Mouse (Mus musculus): ENCODE data around the gene Kifc3. TPM values are rescaled to one million over a fixed set of nuclear protein-coding genes. Genes with fewer than 3 reads are reported as not detected.

Kifc3 gene
- total and polyA plus RNA-seq, 2 experiments, result 6.8 to 28.3 TPM

DNA sequence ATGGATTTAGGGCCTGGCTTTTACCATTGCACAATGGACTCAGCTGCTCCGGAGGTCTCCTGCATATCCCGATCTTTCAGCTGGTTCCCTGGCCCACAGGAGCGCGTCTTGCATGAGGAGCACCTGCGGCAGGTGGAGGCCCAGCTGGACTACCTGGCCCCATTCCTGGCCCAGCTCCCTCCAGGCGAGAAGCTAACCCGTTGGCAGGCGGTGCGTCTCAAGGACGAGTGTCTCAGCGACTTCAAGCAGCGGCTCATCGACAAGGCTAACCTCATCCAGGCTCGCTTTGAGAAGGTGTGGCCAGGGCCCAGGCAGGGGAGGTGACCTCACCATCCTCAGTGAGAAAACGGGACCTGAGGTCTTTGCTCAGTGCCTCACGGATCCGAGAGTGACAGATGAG lies 126.5 kb downstream of the Kifc3 start:
- no peak for DNase-seq (ENCODE audit: extremely low read depth, low read depth, low spot score)
- no peaks in the 10 kb centered on the region for H3K27me3 ChIP-seq (ENCODE audit: control insufficient read depth, insufficient read depth, low read length)

GRCm38 (mm10) chr8:95075504-95075903 lies 127.1 kb downstream of the Kifc3 start:
- Histone ChIP-seq H3K27me3 (ENCODE audit: control insufficient read depth, insufficient read depth, low read length) (no peaks in the 10 kb centered on the region), H3K36me3 (ENCODE audit: control insufficient read depth, insufficient read depth, low read length) (no peaks in the 10 kb centered on the region), H3K79me2 (ENCODE audit: control insufficient read depth, insufficient read depth, low read length) (no peaks in the 10 kb centered on the region), H3K4me1 (ENCODE audit: control insufficient read depth, insufficient read depth, low read length) (no peaks in the 10 kb centered on the region), H3K27ac (replicated peaks; ENCODE audit: insufficient read depth, low read depth, low read length) (no peak overlapping the region), H3K4me3 (ENCODE audit: insufficient read depth, low read depth, low read length) (no peak overlapping the region), H3K9ac (ENCODE audit: low read depth, low read length) (no peak overlapping the region)
- TF ChIP-seq CTCF (IDR thresholded peaks at IDR 0.05; ENCODE audit: low read depth, low read length) (no peak), POLR2A (IDR thresholded peaks at IDR 0.05; ENCODE audit: extremely low read depth, insufficient read depth, low read length) (no peak)
- 65% methylated on average over 3 of the region's 3 CpGs for WGBS
- no peak for DNase-seq (ENCODE audit: extremely low read depth, low read depth, low spot score)

More for the DNA sequence above, 126.5 kb downstream of the Kifc3 start:
- no peak overlapping the region for H3K4me3 ChIP-seq (ENCODE audit: insufficient read depth, low read depth, low read length)
- H3K4me1 ChIP-seq (ENCODE audit: control insufficient read depth, insufficient read depth, low read length), result no peaks in the 10 kb centered on the region
- no peaks in the 10 kb centered on the region for H3K79me2 ChIP-seq (ENCODE audit: control insufficient read depth, insufficient read depth, low read length)
- no peak for TF ChIP-seq POLR2A (IDR thresholded peaks at IDR 0.05; ENCODE audit: extremely low read depth, insufficient read depth, low read length)
- no peak for TF ChIP-seq CTCF (IDR thresholded peaks at IDR 0.05; ENCODE audit: low read depth, low read length)
- WGBS, result 81% methylated on average over 17 of the region's 17 CpGs
- no peak overlapping the region for H3K27ac ChIP-seq (replicated peaks; ENCODE audit: insufficient read depth, low read depth, low read length)
- no peak overlapping the region for H3K9ac ChIP-seq (ENCODE audit: low read depth, low read length)
- no peaks in the 10 kb centered on the region for H3K36me3 ChIP-seq (ENCODE audit: control insufficient read depth, insufficient read depth, low read length)

DNA sequence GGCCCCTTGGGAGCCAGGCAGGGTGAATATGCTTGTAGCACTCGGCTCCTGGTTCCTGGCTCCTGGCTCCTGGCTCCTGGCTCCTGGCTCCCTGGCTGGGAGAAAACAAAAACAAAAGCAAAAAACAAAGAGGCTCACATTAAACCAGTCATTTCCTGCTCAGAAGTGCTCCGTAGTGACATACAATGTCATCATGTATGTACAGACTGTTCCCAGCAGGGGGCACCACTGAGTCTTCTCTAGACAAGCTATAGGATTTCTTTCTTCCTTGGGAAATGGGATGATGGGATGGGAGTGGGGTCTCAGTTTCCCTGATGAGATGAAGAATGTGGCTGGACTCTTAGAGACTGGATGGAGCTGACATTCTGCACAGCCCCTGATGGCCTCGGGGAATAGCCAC lies 135.0 kb downstream of the Kifc3 start:
- no peaks in the 10 kb centered on the region for H3K36me3 ChIP-seq (ENCODE audit: control insufficient read depth, insufficient read depth, low read length)

GRCm38 (mm10) chr8:95064531-95064930 lies 138.1 kb downstream of the Kifc3 start:
- H3K79me2 ChIP-seq (ENCODE audit: control insufficient read depth, insufficient read depth, low read length), result no peaks in the 10 kb centered on the region
- H3K27me3 ChIP-seq (ENCODE audit: control insufficient read depth, insufficient read depth, low read length), result no peaks in the 10 kb centered on the region
- no peak overlapping the region for H3K9ac ChIP-seq (ENCODE audit: low read depth, low read length)
- TF ChIP-seq CTCF (IDR thresholded peaks at IDR 0.05; ENCODE audit: low read depth, low read length) (no peak), POLR2A (IDR thresholded peaks at IDR 0.05; ENCODE audit: extremely low read depth, insufficient read depth, low read length) (no peak)
- no peaks in the 10 kb centered on the region for H3K4me1 ChIP-seq (ENCODE audit: control insufficient read depth, insufficient read depth, low read length)
- DNase-seq (ENCODE audit: extremely low read depth, low read depth, low spot score), result no peak
- WGBS, result 93% methylated on average over 2 of the region's 2 CpGs
- no peak overlapping the region for H3K27ac ChIP-seq (replicated peaks; ENCODE audit: insufficient read depth, low read depth, low read length)
- no peaks in the 10 kb centered on the region for H3K36me3 ChIP-seq (ENCODE audit: control insufficient read depth, insufficient read depth, low read length)
- H3K4me3 ChIP-seq (ENCODE audit: insufficient read depth, low read depth, low read length), result no peak overlapping the region

More for the DNA sequence above, 135.0 kb downstream of the Kifc3 start:
- Histone ChIP-seq H3K27ac (replicated peaks; ENCODE audit: insufficient read depth, low read depth, low read length) (no peak overlapping the region), H3K9ac (ENCODE audit: low read depth, low read length) (no peak overlapping the region), H3K27me3 (ENCODE audit: control insufficient read depth, insufficient read depth, low read length) (no peaks in the 10 kb centered on the region), H3K4me1 (ENCODE audit: control insufficient read depth, insufficient read depth, low read length) (no peaks in the 10 kb centered on the region), H3K79me2 (ENCODE audit: control insufficient read depth, insufficient read depth, low read length) (no peaks in the 10 kb centered on the region), H3K4me3 (ENCODE audit: insufficient read depth, low read depth, low read length) (no peak overlapping the region)
- no peak for TF ChIP-seq POLR2A (IDR thresholded peaks at IDR 0.05; ENCODE audit: extremely low read depth, insufficient read depth, low read length)
- TF ChIP-seq CTCF (IDR thresholded peaks at IDR 0.05; ENCODE audit: low read depth, low read length), result peak; percentile 41
- WGBS, result 52% methylated on average over 3 of the region's 3 CpGs
- peak; percentile 48 for DNase-seq (ENCODE audit: extremely low read depth, low read depth, low spot score)

- Histone ChIP-seq H3K4me3 (ENCODE audit: insufficient read depth, low read depth, low read length) (no peak overlapping the region), H3K4me1 (ENCODE audit: control insufficient read depth, insufficient read depth, low read length) (no peaks in the 10 kb centered on the region), H3K79me2 (ENCODE audit: control insufficient read depth, insufficient read depth, low read length) (no peaks in the 10 kb centered on the region), H3K9ac (ENCODE audit: low read depth, low read length) (no peak overlapping the region), H3K36me3 (ENCODE audit: control insufficient read depth, insufficient read depth, low read length) (no peaks in the 10 kb centered on the region), H3K27ac (replicated peaks; ENCODE audit: insufficient read depth, low read depth, low read length) (no peak overlapping the region), H3K27me3 (ENCODE audit: control insufficient read depth, insufficient read depth, low read length) (no peaks in the 10 kb centered on the region)
- DNase-seq (ENCODE audit: extremely low read depth, low read depth, low spot score), result no peak
- TF ChIP-seq POLR2A (IDR thresholded peaks at IDR 0.05; ENCODE audit: extremely low read depth, insufficient read depth, low read length) (no peak), CTCF (IDR thresholded peaks at IDR 0.05; ENCODE audit: low read depth, low read length) (no peak)
- 58% methylated on average over 6 of the region's 6 CpGs for WGBS
Observed at GRCm38 (mm10) chr8:95059812-95060533, 142.6 kb downstream of the Kifc3 start.

- H3K9ac ChIP-seq (ENCODE audit: low read depth, low read length), result no peak overlapping the region
- no peaks in the 10 kb centered on the region for H3K79me2 ChIP-seq (ENCODE audit: control insufficient read depth, insufficient read depth, low read length)
- no peak for TF ChIP-seq POLR2A (IDR thresholded peaks at IDR 0.05; ENCODE audit: extremely low read depth, insufficient read depth, low read length)
- no peak for TF ChIP-seq CTCF (IDR thresholded peaks at IDR 0.05; ENCODE audit: low read depth, low read length)
- no peaks in the 10 kb centered on the region for H3K36me3 ChIP-seq (ENCODE audit: control insufficient read depth, insufficient read depth, low read length)
- H3K4me3 ChIP-seq (ENCODE audit: insufficient read depth, low read depth, low read length), result no peak overlapping the region
- H3K4me1 ChIP-seq (ENCODE audit: control insufficient read depth, insufficient read depth, low read length), result no peaks in the 10 kb centered on the region
- H3K27ac ChIP-seq (replicated peaks; ENCODE audit: insufficient read depth, low read depth, low read length), result no peak overlapping the region
- DNase-seq (ENCODE audit: extremely low read depth, low read depth, low spot score), result no peak
- no peaks in the 10 kb centered on the region for H3K27me3 ChIP-seq (ENCODE audit: control insufficient read depth, insufficient read depth, low read length)
- 87% methylated on average over 6 of the region's 6 CpGs for WGBS
Observed at GRCm38 (mm10) chr8:95058661-95059060, 144.0 kb downstream of the Kifc3 start.

Data from liver, adult 2 months (tissue).